Mouse (Mus musculus): ENCODE results near the gene A630095N17Rik. TPM values are rescaled to one million over a fixed set of nuclear protein-coding genes. Genes with fewer than 3 reads are reported as not detected.
A peak's percentile ranks its signal among the peaks of the same experiment; 100 is the strongest.

The A630095N17Rik gene
- polyA plus RNA-seq, 1 experiment from 2014 or later = not detected

GRCm38 (mm10) chr1:75252308-75252707 lies 20.4 kb upstream of the A630095N17Rik start:
- H3K4me3 ChIP-seq = no peak overlapping the region
- no peak overlapping the region for H3K9ac ChIP-seq
- H3K27me3 ChIP-seq = peaks cover 15% of the 10 kb centered on the region; the same call in 1 of the 2 replicates
- H3K27ac ChIP-seq = no peak overlapping the region
- no peak overlapping the region for H3K4me2 ChIP-seq
- 78% methylated on average over 13 of the region's 13 CpGs for WGBS
- no peak for ATAC-seq (ENCODE audit: low FRiP score)
- H3K9me3 ChIP-seq = no peaks in the 10 kb centered on the region
- H3K4me1 ChIP-seq (replicated peaks) = peaks cover 30% of the 10 kb centered on the region
- H3K36me3 ChIP-seq = no peaks in the 10 kb centered on the region

- Histone ChIP-seq H3K4me2 (peak overlapping the region; percentile 47), H3K27ac (peak overlapping the region; percentile 40; the same call in 1 of the 2 replicates), H3K36me3 (no peaks in the 10 kb centered on the region), H3K9me3 (no peaks in the 10 kb centered on the region), H3K9ac (0 out of 2 replicates have a peak overlapping the region, but pooled peaks have one; percentile 39), H3K4me3 (peak overlapping the region; percentile 25), H3K4me1 (replicated peaks) (peaks cover 32% of the 10 kb centered on the region), H3K27me3 (0 out of 2 replicates have a peak, but pooled peaks cover 9% of the 10 kb centered on the region)
- 0 out of 2 replicates have a peak, but pooled peaks have one; percentile 25 for ATAC-seq (ENCODE audit: low FRiP score)
- 2% methylated on average over 21 of the region's 22 CpGs for WGBS
Observed at GRCm38 (mm10) chr1:75251112-75251970, 19.4 kb upstream of the A630095N17Rik start.

DNA sequence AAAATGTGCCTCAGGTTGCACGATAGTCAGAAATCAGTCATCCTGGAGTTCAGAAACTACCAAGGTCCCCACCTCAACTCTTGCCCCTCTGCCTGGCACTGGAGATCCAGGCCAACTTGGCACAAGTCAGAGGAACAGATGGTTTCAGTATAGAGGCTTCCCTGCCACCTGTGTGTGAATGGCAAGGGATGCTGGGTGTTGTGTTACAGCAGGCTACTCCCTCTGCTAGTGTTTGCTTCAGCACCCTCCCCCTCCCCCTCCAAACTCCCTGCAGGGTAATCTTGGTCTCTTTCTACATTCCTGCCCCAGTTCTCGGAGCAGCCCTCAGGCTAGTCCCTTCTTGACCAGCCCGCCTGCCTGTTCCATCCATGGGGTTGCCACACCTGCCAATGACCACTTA lies 18.6 kb upstream of the A630095N17Rik start:
- 60% methylated on average over 3 of the region's 3 CpGs for WGBS
- Histone ChIP-seq H3K27me3 (0 out of 2 replicates have a peak, but pooled peaks cover 9% of the 10 kb centered on the region), H3K27ac (no peak overlapping the region), H3K9me3 (no peaks in the 10 kb centered on the region), H3K36me3 (no peaks in the 10 kb centered on the region), H3K4me3 (no peak overlapping the region), H3K9ac (no peak overlapping the region), H3K4me2 (no peak overlapping the region), H3K4me1 (replicated peaks) (peaks cover 32% of the 10 kb centered on the region)
- ATAC-seq (ENCODE audit: low FRiP score) = no peak

- Histone ChIP-seq H3K27me3 (0 out of 2 replicates have a peak, but pooled peaks cover 9% of the 10 kb centered on the region), H3K4me3 (no peak overlapping the region), H3K27ac (no peak overlapping the region), H3K4me2 (no peak overlapping the region), H3K9ac (peak overlapping the region; percentile 36; the same call in 1 of the 2 replicates), H3K9me3 (no peaks in the 10 kb centered on the region), H3K4me1 (replicated peaks) (peaks cover 21% of the 10 kb centered on the region), H3K36me3 (peaks cover 13% of the 10 kb centered on the region)
- ATAC-seq (ENCODE audit: low FRiP score) = no peak
- WGBS = 56% methylated on average over 9 of the region's 9 CpGs
Observed at GRCm38 (mm10) chr1:75248041-75248772, 16.3 kb upstream of the A630095N17Rik start.

DNA sequence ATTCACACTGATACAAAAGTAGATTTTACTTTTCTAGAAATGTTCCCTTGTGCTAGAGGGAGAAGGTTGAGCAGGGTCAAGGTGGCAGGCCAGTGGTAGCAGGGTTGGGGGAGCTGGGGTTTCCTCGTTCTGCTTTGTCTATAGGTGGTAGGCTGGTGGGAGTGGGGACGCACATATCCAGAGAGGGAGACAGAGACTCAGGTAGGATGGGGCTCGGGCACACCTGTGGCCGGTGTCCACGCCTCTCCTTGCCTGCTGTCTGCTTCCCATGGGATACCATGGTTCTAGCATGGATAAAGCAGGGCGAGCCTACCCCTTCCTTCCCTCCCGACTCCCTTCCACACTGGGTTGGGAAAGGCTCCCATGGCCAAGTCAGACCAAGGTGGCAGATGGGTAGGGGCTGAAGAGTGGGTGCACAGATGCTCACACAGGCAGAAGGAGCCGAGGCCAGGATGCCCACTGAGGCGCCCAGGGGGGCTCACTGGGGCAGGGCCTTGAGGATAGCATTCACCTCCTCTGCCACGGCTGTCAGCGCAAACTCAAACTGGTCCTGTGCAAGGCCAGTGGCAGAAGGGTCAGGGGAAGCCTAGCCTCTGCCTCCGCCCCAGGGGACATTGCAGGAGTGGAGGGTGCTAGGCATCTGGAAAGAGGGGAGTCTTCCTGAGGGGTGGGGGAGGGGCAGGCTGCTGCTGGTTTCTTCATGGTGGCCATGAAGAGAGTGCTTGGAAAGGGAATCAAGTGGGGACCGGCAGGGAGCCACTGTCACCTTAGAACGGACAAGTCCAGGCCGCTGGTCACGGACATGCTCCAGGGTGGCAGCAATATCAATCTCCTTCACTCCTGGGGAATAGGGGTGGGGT lies 15.4 kb upstream of the A630095N17Rik start:
- Histone ChIP-seq H3K4me1 (replicated peaks) (peaks cover 21% of the 10 kb centered on the region), H3K36me3 (peaks cover 18% of the 10 kb centered on the region), H3K4me2 (no peak overlapping the region), H3K9me3 (no peaks in the 10 kb centered on the region), H3K27me3 (0 out of 2 replicates have a peak, but pooled peaks cover 2% of the 10 kb centered on the region), H3K4me3 (no peak overlapping the region), H3K27ac (no peak overlapping the region), H3K9ac (peak overlapping the region; percentile 36)
- WGBS = 78% methylated on average over 16 of the region's 16 CpGs
- no peak for ATAC-seq (ENCODE audit: low FRiP score)

GRCm38 (mm10) chr1:75244836-75245235 lies 12.9 kb upstream of the A630095N17Rik start:
- H3K4me2 ChIP-seq = no peak overlapping the region
- 16% methylated on average over 4 of the region's 4 CpGs for WGBS
- H3K4me1 ChIP-seq (replicated peaks) = peaks cover 13% of the 10 kb centered on the region
- no peak overlapping the region for H3K9ac ChIP-seq
- ATAC-seq (ENCODE audit: low FRiP score) = peak; percentile 55
- H3K4me3 ChIP-seq = no peak overlapping the region
- H3K27ac ChIP-seq = no peak overlapping the region
- H3K9me3 ChIP-seq = no peaks in the 10 kb centered on the region
- no peaks in the 10 kb centered on the region for H3K27me3 ChIP-seq
- peaks cover 33% of the 10 kb centered on the region for H3K36me3 ChIP-seq

GRCm38 (mm10) chr1:75244175-75244826 lies 12.4 kb upstream of the A630095N17Rik start:
- H3K27me3 ChIP-seq = no peaks in the 10 kb centered on the region
- no peak overlapping the region for H3K9ac ChIP-seq
- H3K9me3 ChIP-seq = no peaks in the 10 kb centered on the region
- ATAC-seq (ENCODE audit: low FRiP score) = peak; percentile 30; the same call in 1 of the 2 replicates
- WGBS = 90% methylated on average over 12 of the region's 12 CpGs
- no peak overlapping the region for H3K4me3 ChIP-seq
- peaks cover 38% of the 10 kb centered on the region for H3K36me3 ChIP-seq
- H3K27ac ChIP-seq = no peak overlapping the region
- no peak overlapping the region for H3K4me2 ChIP-seq
- H3K4me1 ChIP-seq (replicated peaks) = peaks cover 13% of the 10 kb centered on the region

- Histone ChIP-seq H3K4me2 (no peak overlapping the region), H3K27ac (no peak overlapping the region), H3K27me3 (no peaks in the 10 kb centered on the region), H3K4me1 (replicated peaks) (peaks cover 17% of the 10 kb centered on the region), H3K4me3 (no peak overlapping the region), H3K9ac (no peak overlapping the region), H3K36me3 (peaks cover 40% of the 10 kb centered on the region), H3K9me3 (no peaks in the 10 kb centered on the region)
- WGBS = 88% methylated on average over 14 of the region's 14 CpGs
- ATAC-seq (ENCODE audit: low FRiP score) = no peak
Observed at GRCm38 (mm10) chr1:75243411-75243810, 11.5 kb upstream of the A630095N17Rik start.

DNA sequence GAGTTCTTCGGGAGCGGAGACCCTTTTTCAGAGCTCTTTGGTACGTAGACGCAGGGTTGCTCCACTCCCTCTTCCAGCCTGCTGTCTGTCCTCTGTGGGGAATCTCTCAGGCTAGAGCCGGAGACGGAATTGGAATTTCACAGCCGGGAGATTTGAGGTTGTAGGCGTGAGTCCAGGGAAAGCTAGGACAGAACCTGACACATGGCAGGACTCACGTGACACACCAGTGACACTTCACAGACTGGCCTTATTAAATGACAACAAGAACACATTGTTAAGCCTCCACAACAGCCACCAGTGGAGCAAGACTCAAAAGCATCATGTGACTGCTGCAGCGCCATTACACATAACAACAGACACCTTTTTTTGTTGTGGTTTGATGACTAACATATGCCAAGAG lies 7.7 kb upstream of the A630095N17Rik start:
- WGBS = 86% methylated on average over 10 of the region's 10 CpGs

DNA sequence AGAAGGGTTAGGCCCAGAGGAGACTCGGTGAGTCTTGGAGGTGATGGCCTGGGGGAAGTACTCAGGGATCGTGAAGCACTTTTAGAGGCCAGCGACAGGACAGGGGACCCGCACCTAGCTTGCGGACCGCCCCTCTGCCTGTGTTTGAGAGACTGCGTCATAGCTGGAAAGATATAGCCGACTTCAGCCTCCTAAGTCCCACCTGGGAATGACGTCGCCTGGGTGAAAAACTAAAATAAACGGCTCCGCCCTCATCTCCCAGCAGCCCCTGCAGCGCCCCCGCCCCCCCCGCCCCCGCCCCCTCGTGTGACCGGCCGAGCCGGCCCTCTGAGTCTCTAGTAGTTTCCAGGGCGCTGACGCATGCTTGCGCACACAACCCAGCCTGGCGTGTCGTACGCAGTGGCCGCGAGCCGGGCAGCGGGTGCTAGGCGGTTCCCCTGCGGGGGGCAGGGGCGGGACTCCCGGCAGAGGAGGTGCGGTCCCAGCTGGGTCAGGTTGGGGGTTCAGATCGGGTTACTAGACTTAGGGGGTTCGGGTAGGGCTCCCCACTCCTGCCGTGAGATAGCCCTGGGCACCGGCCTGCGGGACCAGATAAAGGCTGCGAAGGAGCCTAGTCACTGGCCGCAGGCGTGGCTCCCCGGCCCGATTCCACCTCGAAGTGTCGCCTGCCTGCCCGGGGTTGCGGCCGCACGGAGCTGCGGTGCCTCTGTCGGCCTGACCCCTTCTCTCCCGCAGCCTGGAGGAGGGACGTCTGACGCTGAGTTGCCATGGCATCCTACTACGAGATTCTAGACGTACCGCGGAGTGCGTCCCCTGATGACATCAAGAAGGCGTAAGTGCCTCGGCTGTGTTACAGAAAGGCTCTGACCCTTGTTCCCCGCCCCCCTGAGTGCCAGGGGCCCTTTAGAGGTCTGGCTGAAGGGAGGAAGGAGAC lies 4.5 kb upstream of the A630095N17Rik start, which contains the start of gene Dnajb2:
TSS of gene Dnajb2 (plus strand) at position 290 of the 934 bp plus-strand sequence.
- H3K27me3 ChIP-seq = 0 out of 2 replicates have a peak, but pooled peaks cover 6% of the 10 kb centered on the region
- under 1% methylated on average over 61 of the region's 64 CpGs for WGBS
- peaks cover 19% of the 10 kb centered on the region for H3K36me3 ChIP-seq
- H3K9me3 ChIP-seq = no peaks in the 10 kb centered on the region
- H3K27ac ChIP-seq = peak within 1 kb of the TSS; percentile 91
- H3K4me3 ChIP-seq = peak within 1 kb of the TSS; percentile 70
- H3K4me1 ChIP-seq (replicated peaks) = peaks cover 28% of the 10 kb centered on the region
- peak within 1 kb of the TSS; percentile 88 for H3K4me2 ChIP-seq
- peak within 1 kb of the TSS; percentile 91 for H3K9ac ChIP-seq
- peak; percentile 89 for ATAC-seq (ENCODE audit: low FRiP score)

More for the DNA sequence above, 7.7 kb upstream of the A630095N17Rik start:
- Histone ChIP-seq H3K4me3 (no peak overlapping the region), H3K4me2 (no peak overlapping the region), H3K4me1 (replicated peaks) (peaks cover 27% of the 10 kb centered on the region), H3K36me3 (peaks cover 40% of the 10 kb centered on the region), H3K27me3 (no peaks in the 10 kb centered on the region), H3K9ac (no peak overlapping the region), H3K27ac (no peak overlapping the region), H3K9me3 (no peaks in the 10 kb centered on the region)
- no peak for ATAC-seq (ENCODE audit: low FRiP score)
